Mouse (Mus musculus): ENCODE measurements around the gene Dgki. TPM values are rescaled to one million over a fixed set of nuclear protein-coding genes. Genes with fewer than 3 reads are reported as not detected.

The Dgki gene
- total and polyA plus RNA-seq, 3 experiments: 0.04 to 0.18 (median 0.08) TPM

- Histone ChIP-seq H3K79me2 (replicated peaks; ENCODE audit: control insufficient read depth, insufficient read depth, low read length) (no peaks in the 10 kb centered on the region), H3K9ac (ENCODE audit: low read depth, low read length) (no peak overlapping the region), H3K27me3 (ENCODE audit: control insufficient read depth, insufficient read depth, low read length) (no peaks in the 10 kb centered on the region), H3K27ac (no peak overlapping the region), H3K4me3 (no peak overlapping the region), H3K4me1 (ENCODE audit: control insufficient read depth, insufficient read depth, low read length) (no peaks in the 10 kb centered on the region), H3K36me3 (ENCODE audit: control insufficient read depth, insufficient read depth, low read length) (no peaks in the 10 kb centered on the region)
- 87% methylated on average over 3 of the region's 3 CpGs for WGBS
- DNase-seq: no peak
- intact Hi-C loops (cut with DNase I): loop anchor here (1.0 kb wide), 1 partner anchor 393 kb away; no protein-coding TSS in a partner anchor
- TF ChIP-seq CTCF (IDR thresholded peaks at IDR 0.05): no peak
- no peak for TF ChIP-seq POLR2A (IDR thresholded peaks at IDR 0.05; ENCODE audit: insufficient read depth, low read depth, low read length)
- no peak for TF ChIP-seq EP300 (IDR thresholded peaks at IDR 0.05; ENCODE audit: insufficient read depth, low read depth, low read length)
Measured at GRCm38 (mm10) chr6:37055634-37056033, 244.3 kb downstream of the Dgki start.

GRCm38 (mm10) chr6:37055128-37055527 is 244.9 kb downstream of the Dgki start:
- intact Hi-C loops (cut with DNase I): loop anchor here (1.0 kb wide), 1 partner anchor 393 kb away; no protein-coding TSS in a partner anchor
- no peaks in the 10 kb centered on the region for H3K36me3 ChIP-seq (ENCODE audit: control insufficient read depth, insufficient read depth, low read length)
- WGBS: 60% methylated on average over 5 of the region's 5 CpGs
- DNase-seq: no peak
- no peaks in the 10 kb centered on the region for H3K27me3 ChIP-seq (ENCODE audit: control insufficient read depth, insufficient read depth, low read length)
- H3K4me1 ChIP-seq (ENCODE audit: control insufficient read depth, insufficient read depth, low read length): no peaks in the 10 kb centered on the region
- H3K4me3 ChIP-seq: no peak overlapping the region
- no peak overlapping the region for H3K27ac ChIP-seq
- H3K9ac ChIP-seq (ENCODE audit: low read depth, low read length): no peak overlapping the region
- no peak for TF ChIP-seq POLR2A (IDR thresholded peaks at IDR 0.05; ENCODE audit: insufficient read depth, low read depth, low read length)
- H3K79me2 ChIP-seq (replicated peaks; ENCODE audit: control insufficient read depth, insufficient read depth, low read length): no peaks in the 10 kb centered on the region

GRCm38 (mm10) chr6:37054435-37055020 is 245.5 kb downstream of the Dgki start:
- no peak for DNase-seq
- no peak overlapping the region for H3K4me3 ChIP-seq
- TF ChIP-seq POLR2A (IDR thresholded peaks at IDR 0.05; ENCODE audit: insufficient read depth, low read depth, low read length): no peak
- peak; percentile 92 for TF ChIP-seq CTCF (IDR thresholded peaks at IDR 0.05)
- TF ChIP-seq EP300 (IDR thresholded peaks at IDR 0.05; ENCODE audit: insufficient read depth, low read depth, low read length): no peak
- H3K27ac ChIP-seq: no peak overlapping the region
- intact Hi-C loops (cut with DNase I): loop anchor here (1.0 kb wide), 2 partner anchors 297 to 394 kb away; no protein-coding TSS in a partner anchor
- 30% methylated on average over 6 of the region's 6 CpGs for WGBS
- H3K27me3 ChIP-seq (ENCODE audit: control insufficient read depth, insufficient read depth, low read length): no peaks in the 10 kb centered on the region
- H3K4me1 ChIP-seq (ENCODE audit: control insufficient read depth, insufficient read depth, low read length): no peaks in the 10 kb centered on the region
- no peak overlapping the region for H3K9ac ChIP-seq (ENCODE audit: low read depth, low read length)
- no peaks in the 10 kb centered on the region for H3K79me2 ChIP-seq (replicated peaks; ENCODE audit: control insufficient read depth, insufficient read depth, low read length)
- no peaks in the 10 kb centered on the region for H3K36me3 ChIP-seq (ENCODE audit: control insufficient read depth, insufficient read depth, low read length)

GRCm38 (mm10) chr6:37053411-37053810 is 246.6 kb downstream of the Dgki start:
- intact Hi-C loops (cut with DNase I): no loop called here
- no peaks in the 10 kb centered on the region for H3K4me1 ChIP-seq (ENCODE audit: control insufficient read depth, insufficient read depth, low read length)
- no peak overlapping the region for H3K4me3 ChIP-seq
- 38% methylated on average over 2 of the region's 2 CpGs for WGBS
- H3K27ac ChIP-seq: no peak overlapping the region
- no peak for DNase-seq
- TF ChIP-seq EP300 (IDR thresholded peaks at IDR 0.05; ENCODE audit: insufficient read depth, low read depth, low read length) (no peak), POLR2A (IDR thresholded peaks at IDR 0.05; ENCODE audit: insufficient read depth, low read depth, low read length) (no peak)
- no peaks in the 10 kb centered on the region for H3K79me2 ChIP-seq (replicated peaks; ENCODE audit: control insufficient read depth, insufficient read depth, low read length)
- H3K9ac ChIP-seq (ENCODE audit: low read depth, low read length): no peak overlapping the region
- H3K36me3 ChIP-seq (ENCODE audit: control insufficient read depth, insufficient read depth, low read length): no peaks in the 10 kb centered on the region
- no peaks in the 10 kb centered on the region for H3K27me3 ChIP-seq (ENCODE audit: control insufficient read depth, insufficient read depth, low read length)

- WGBS: 54% methylated on average over 5 of the region's 5 CpGs
- TF ChIP-seq EP300 (IDR thresholded peaks at IDR 0.05; ENCODE audit: insufficient read depth, low read depth, low read length) (no peak), POLR2A (IDR thresholded peaks at IDR 0.05; ENCODE audit: insufficient read depth, low read depth, low read length) (no peak), CTCF (IDR thresholded peaks at IDR 0.05) (no peak)
- H3K4me1 ChIP-seq (ENCODE audit: control insufficient read depth, insufficient read depth, low read length): no peaks in the 10 kb centered on the region
- no peak overlapping the region for H3K27ac ChIP-seq
- intact Hi-C loops (cut with DNase I): no loop called here
- H3K9ac ChIP-seq (ENCODE audit: low read depth, low read length): no peak overlapping the region
- no peak overlapping the region for H3K4me3 ChIP-seq
- H3K79me2 ChIP-seq (replicated peaks; ENCODE audit: control insufficient read depth, insufficient read depth, low read length): no peaks in the 10 kb centered on the region
- H3K27me3 ChIP-seq (ENCODE audit: control insufficient read depth, insufficient read depth, low read length): no peaks in the 10 kb centered on the region
- no peak for DNase-seq
- no peaks in the 10 kb centered on the region for H3K36me3 ChIP-seq (ENCODE audit: control insufficient read depth, insufficient read depth, low read length)
Measured at GRCm38 (mm10) chr6:37051652-37052051, 248.3 kb downstream of the Dgki start.

GRCm38 (mm10) chr6:37051150-37051549 is 248.8 kb downstream of the Dgki start:
- no peak overlapping the region for H3K9ac ChIP-seq (ENCODE audit: low read depth, low read length)
- no peak for DNase-seq
- no peaks in the 10 kb centered on the region for H3K36me3 ChIP-seq (ENCODE audit: control insufficient read depth, insufficient read depth, low read length)
- H3K4me1 ChIP-seq (ENCODE audit: control insufficient read depth, insufficient read depth, low read length): no peaks in the 10 kb centered on the region
- no peaks in the 10 kb centered on the region for H3K27me3 ChIP-seq (ENCODE audit: control insufficient read depth, insufficient read depth, low read length)
- H3K27ac ChIP-seq: no peak overlapping the region
- WGBS: 94% methylated on average over 1 of the region's 1 CpGs
- no peaks in the 10 kb centered on the region for H3K79me2 ChIP-seq (replicated peaks; ENCODE audit: control insufficient read depth, insufficient read depth, low read length)
- intact Hi-C loops (cut with DNase I): no loop called here
- no peak for TF ChIP-seq EP300 (IDR thresholded peaks at IDR 0.05; ENCODE audit: insufficient read depth, low read depth, low read length)
- no peak for TF ChIP-seq POLR2A (IDR thresholded peaks at IDR 0.05; ENCODE audit: insufficient read depth, low read depth, low read length)
- no peak for TF ChIP-seq CTCF (IDR thresholded peaks at IDR 0.05)
- no peak overlapping the region for H3K4me3 ChIP-seq
